Mouse (Mus musculus) stomach, embryonic 14.5 days (tissue): ENCODE measurements at regions not wholly inside any gene's neighbourhood (a gene's known extent, or its start where the extent isn't known, plus 50 kb on each side); places are given as distances from the start of the nearest gene placed in this dataset.

Source experiments
- ATAC-seq: fragments of 200-750 bp; cut with Nextera tagmentation; 2 replicates; pipeline ENCODE4 v1.8.0; 2017; ENCODE audit warnings: low read depth, moderate TSS enrichment; ENCODE audit not compliant: insufficient number of reproducible peaks, insufficient read depth, low FRiP score
- H3K27ac ChIP-seq: fragments of 300-500 bp; sonication (generic); 2 replicates; pipeline ENCODE4 v1.5.1; 2014; ENCODE audit warnings: mild to moderate bottlenecking, low read length, moderate library complexity, mixed read lengths
- H3K27me3 ChIP-seq: fragments of 300-500 bp; sonication (generic); 2 replicates; pipeline ENCODE4 v1.6.1; 2014; ENCODE audit warnings: low read length, control low read depth, mixed read lengths; ENCODE audit not compliant: control insufficient read depth, insufficient read depth
- H3K36me3 ChIP-seq: fragments of 300-500 bp; sonication (generic); 2 replicates; pipeline ENCODE4 v1.6.1; 2014; ENCODE audit warnings: mild to moderate bottlenecking, control low read depth, low read length, moderate library complexity, mixed read lengths; ENCODE audit not compliant: control insufficient read depth, insufficient read depth
- H3K4me1 ChIP-seq: fragments of 300-500 bp; sonication (generic); 2 replicates; pipeline ENCODE4 v1.6.1; 2014; ENCODE audit warnings: low read length, control low read depth, mixed read lengths; ENCODE audit not compliant: control insufficient read depth, insufficient read depth
- H3K4me2 ChIP-seq: fragments of 300-500 bp; sonication (generic); replicated peaks from 2 replicates; pipeline ENCODE4 v1.6.1; 2014; ENCODE audit warnings: low read depth, low read length, control low read depth
- H3K4me3 ChIP-seq: fragments of 300-500 bp; sonication (generic); 2 replicates; pipeline ENCODE4 v1.5.1; 2014; ENCODE audit warnings: low read depth, low read length, control low read depth
- H3K9ac ChIP-seq: fragments of 300-500 bp; sonication (generic); replicated peaks from 2 replicates; pipeline ENCODE4 v1.6.1; 2014; ENCODE audit warnings: low read depth, mild to moderate bottlenecking, control low read depth, low read length, moderate library complexity, mixed read lengths
- H3K9me3 ChIP-seq: fragments of 300-500 bp; sonication (generic); 2 replicates; pipeline ENCODE4 v1.6.1; 2016; ENCODE audit warnings: low read depth, low read length, control low read depth; ENCODE audit not compliant: control insufficient read depth
- WGBS: fragments of 180-500 bp; shearing (Covaris S2); extraction: QIAGEN DNeasy Blood & Tissue Kit; methylation state at CpG from one replicate; pipeline ENCODE4 v1.1.7; 2014; 5-methylcytosine and 5-hydroxymethylcytosine counted together

DNA sequence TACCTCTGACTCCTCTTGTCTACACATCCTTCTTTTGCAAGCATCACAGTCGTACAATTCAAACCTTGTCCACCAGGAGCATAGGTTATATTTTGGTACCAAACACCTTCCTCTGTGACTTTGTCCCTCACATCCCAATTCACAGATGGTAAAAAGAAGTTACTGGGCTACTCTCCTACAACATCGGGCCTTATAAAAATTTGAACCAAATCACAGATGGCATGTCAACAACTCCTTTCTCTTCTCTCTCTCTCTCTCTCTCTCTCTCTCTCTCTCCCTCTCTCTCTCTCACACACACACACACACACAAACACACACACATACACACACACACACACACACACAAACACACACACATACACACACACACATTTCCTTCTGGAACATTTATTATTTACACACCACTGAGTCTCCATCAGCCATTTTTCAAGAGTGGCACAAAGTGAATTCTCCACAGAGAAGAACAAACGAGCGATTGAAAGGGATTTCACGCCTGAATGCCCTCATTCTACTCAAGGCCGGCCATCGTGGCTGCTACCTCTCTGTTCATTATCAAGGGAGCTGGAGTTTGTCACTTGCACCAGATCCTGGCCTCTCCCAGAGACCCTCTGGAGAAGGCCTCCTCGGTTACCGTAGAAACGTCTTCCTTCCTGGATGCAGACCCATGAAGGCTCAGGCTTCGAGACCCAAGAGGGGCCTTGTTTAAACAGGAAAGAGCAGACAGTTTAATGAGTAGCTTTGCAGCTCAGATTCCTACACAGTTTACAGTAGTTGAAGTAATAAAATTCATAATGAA is 314.7 kb upstream of the Gm12728 start:
- no peak overlapping the region for H3K27ac ChIP-seq
- H3K4me1 ChIP-seq = no peaks in the 10 kb centered on the region
- no peaks in the 10 kb centered on the region for H3K27me3 ChIP-seq
- no peak overlapping the region for H3K4me3 ChIP-seq
- ATAC-seq = peak; percentile 53; the same call in 1 of the 2 replicates
- no peak overlapping the region for H3K4me2 ChIP-seq
- WGBS = 42% methylated on average over 11 of the region's 11 CpGs
- H3K9ac ChIP-seq = no peak overlapping the region
- no peaks in the 10 kb centered on the region for H3K36me3 ChIP-seq
- no peaks in the 10 kb centered on the region for H3K9me3 ChIP-seq

- no peak overlapping the region for H3K27ac ChIP-seq
Observed at GRCm38 (mm10) chr4:105476332-105476731, 313.3 kb upstream of the Gm12728 start.

DNA sequence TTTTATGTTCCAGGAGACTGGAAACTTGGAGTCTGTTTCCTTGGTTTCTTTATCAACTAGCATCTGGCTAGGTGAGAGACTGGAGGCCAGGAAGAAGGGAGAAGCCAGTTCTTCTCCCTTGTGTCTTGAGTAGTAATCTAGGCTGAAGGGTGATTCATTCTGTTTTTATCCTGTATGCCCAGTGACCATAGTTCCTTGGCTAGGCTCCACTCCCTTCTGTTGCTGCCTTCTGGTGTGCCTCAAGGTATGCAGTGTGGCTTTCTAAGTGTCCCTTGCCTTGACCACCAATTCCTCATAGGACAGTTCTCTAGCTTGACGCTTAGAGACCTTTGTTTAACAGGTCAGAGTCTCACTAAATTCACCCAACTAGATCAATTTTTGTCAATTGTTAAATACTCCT is 303.3 kb upstream of the Gm12728 start:
- Histone ChIP-seq H3K27ac (no peak overlapping the region), H3K36me3 (no peaks in the 10 kb centered on the region), H3K9me3 (no peaks in the 10 kb centered on the region), H3K4me2 (no peak overlapping the region), H3K9ac (no peak overlapping the region), H3K27me3 (no peaks in the 10 kb centered on the region), H3K4me3 (no peak overlapping the region), H3K4me1 (no peaks in the 10 kb centered on the region)
- ATAC-seq = no peak
- WGBS = 90% methylated on average over 1 of the region's 1 CpGs

More at GRCm38 (mm10) chr4:105476332-105476731, 313.3 kb upstream of the Gm12728 start:
- Histone ChIP-seq H3K36me3 (no peaks in the 10 kb centered on the region), H3K4me2 (no peak overlapping the region), H3K9ac (no peak overlapping the region), H3K4me1 (no peaks in the 10 kb centered on the region), H3K4me3 (no peak overlapping the region), H3K9me3 (no peaks in the 10 kb centered on the region), H3K27me3 (no peaks in the 10 kb centered on the region)
- 80% methylated on average over 4 of the region's 4 CpGs for WGBS
- no peak for ATAC-seq

GRCm38 (mm10) chr4:105496176-105496575 is 293.5 kb upstream of the Gm12728 start:
- H3K9me3 ChIP-seq = no peaks in the 10 kb centered on the region
- H3K4me3 ChIP-seq = no peak overlapping the region

GRCm38 (mm10) chr4:105506190-105506589 is 283.5 kb upstream of the Gm12728 start:
- H3K9me3 ChIP-seq = no peaks in the 10 kb centered on the region
- no peak overlapping the region for H3K4me3 ChIP-seq
- no peak for ATAC-seq
- no peak overlapping the region for H3K27ac ChIP-seq
- no peaks in the 10 kb centered on the region for H3K36me3 ChIP-seq
- no peaks in the 10 kb centered on the region for H3K4me1 ChIP-seq
- H3K9ac ChIP-seq = no peak overlapping the region
- WGBS = 84% methylated on average over 2 of the region's 2 CpGs
- H3K4me2 ChIP-seq = no peak overlapping the region
- H3K27me3 ChIP-seq = no peaks in the 10 kb centered on the region

More at GRCm38 (mm10) chr4:105496176-105496575, 293.5 kb upstream of the Gm12728 start:
- no peak overlapping the region for H3K27ac ChIP-seq
- no peaks in the 10 kb centered on the region for H3K36me3 ChIP-seq
- no peak overlapping the region for H3K4me2 ChIP-seq
- H3K27me3 ChIP-seq = no peaks in the 10 kb centered on the region
- WGBS = 96% methylated on average over 2 of the region's 2 CpGs
- H3K4me1 ChIP-seq = no peaks in the 10 kb centered on the region
- H3K9ac ChIP-seq = no peak overlapping the region
- no peak for ATAC-seq

GRCm38 (mm10) chr4:105507221-105507620 is 282.4 kb upstream of the Gm12728 start:
- H3K4me1 ChIP-seq = no peaks in the 10 kb centered on the region
- H3K9ac ChIP-seq = no peak overlapping the region
- H3K9me3 ChIP-seq = no peaks in the 10 kb centered on the region
- no peak overlapping the region for H3K4me3 ChIP-seq
- no peaks in the 10 kb centered on the region for H3K36me3 ChIP-seq
- no peak for ATAC-seq
- H3K27me3 ChIP-seq = no peaks in the 10 kb centered on the region
- no peak overlapping the region for H3K27ac ChIP-seq
- no peak overlapping the region for H3K4me2 ChIP-seq
- 87% methylated on average over 7 of the region's 7 CpGs for WGBS

GRCm38 (mm10) chr4:105509091-105509490 is 280.6 kb upstream of the Gm12728 start:
- no peak overlapping the region for H3K4me2 ChIP-seq
- ATAC-seq = no peak
- H3K9ac ChIP-seq = no peak overlapping the region
- no peak overlapping the region for H3K27ac ChIP-seq
- WGBS = 86% methylated on average over 3 of the region's 3 CpGs
- no peaks in the 10 kb centered on the region for H3K9me3 ChIP-seq
- H3K4me3 ChIP-seq = no peak overlapping the region
- H3K27me3 ChIP-seq = no peaks in the 10 kb centered on the region
- H3K36me3 ChIP-seq = no peaks in the 10 kb centered on the region
- H3K4me1 ChIP-seq = no peaks in the 10 kb centered on the region

GRCm38 (mm10) chr4:105510406-105510805 is 279.3 kb upstream of the Gm12728 start:
- no peaks in the 10 kb centered on the region for H3K36me3 ChIP-seq
- no peaks in the 10 kb centered on the region for H3K9me3 ChIP-seq
- no peak overlapping the region for H3K4me3 ChIP-seq
- no peak overlapping the region for H3K9ac ChIP-seq
- no peaks in the 10 kb centered on the region for H3K4me1 ChIP-seq
- no peak overlapping the region for H3K27ac ChIP-seq
- H3K27me3 ChIP-seq = no peaks in the 10 kb centered on the region
- WGBS = 69% methylated on average over 1 of the region's 1 CpGs
- ATAC-seq = no peak
- no peak overlapping the region for H3K4me2 ChIP-seq

GRCm38 (mm10) chr4:105525135-105525534 is 264.5 kb upstream of the Gm12728 start:
- H3K9ac ChIP-seq = no peak overlapping the region
- no peaks in the 10 kb centered on the region for H3K4me1 ChIP-seq
- no peaks in the 10 kb centered on the region for H3K27me3 ChIP-seq
- WGBS = 52% methylated on average over 2 of the region's 2 CpGs
- H3K36me3 ChIP-seq = no peaks in the 10 kb centered on the region
- no peak for ATAC-seq
- no peak overlapping the region for H3K4me2 ChIP-seq
- no peak overlapping the region for H3K4me3 ChIP-seq
- H3K27ac ChIP-seq = no peak overlapping the region
- no peaks in the 10 kb centered on the region for H3K9me3 ChIP-seq
